Mouse (Mus musculus) forebrain, embryonic 13.5 days (tissue): Measurements from ENCODE around the gene Cfd. TPM values are rescaled to one million over a fixed set of nuclear protein-coding genes. Genes with fewer than 3 reads are reported as not detected.

Experiments used
- ATAC-seq: fragments of 200-750 bp; cut with Nextera tagmentation; 2 replicates; pipeline ENCODE4 v1.8.0; 2017
- H3K27ac ChIP-seq: fragments of 300-500 bp; sonication (generic); 2 replicates; pipeline ENCODE4 v1.5.1; 2015; ENCODE audit warnings: inconsistent platforms, mild to moderate bottlenecking, moderate library complexity
- H3K27me3 ChIP-seq: fragments of 300-500 bp; sonication (generic); 2 replicates; pipeline ENCODE4 v1.6.1; 2015; ENCODE audit warnings: mild to moderate bottlenecking, inconsistent platforms
- H3K36me3 ChIP-seq: fragments of 300-500 bp; sonication (generic); 2 replicates; pipeline ENCODE4 v1.6.1; 2015; ENCODE audit warnings: mild to moderate bottlenecking, inconsistent platforms; ENCODE audit not compliant: poor library complexity, severe bottlenecking
- H3K4me1 ChIP-seq: fragments of 300-500 bp; sonication (generic); 2 replicates; pipeline ENCODE4 v1.6.1; 2015; ENCODE audit warnings: inconsistent platforms
- H3K4me2 ChIP-seq: fragments of 300-500 bp; sonication (generic); 2 replicates; pipeline ENCODE4 v1.6.1; 2015; ENCODE audit warnings: inconsistent platforms, mild to moderate bottlenecking, moderate library complexity
- H3K4me3 ChIP-seq: fragments of 300-500 bp; sonication (generic); 2 replicates; pipeline ENCODE4 v1.5.1; 2015; ENCODE audit warnings: mild to moderate bottlenecking, inconsistent platforms
- H3K9ac ChIP-seq: fragments of 300-500 bp; sonication (generic); 2 replicates; pipeline ENCODE4 v1.6.1; 2015; ENCODE audit warnings: mild to moderate bottlenecking, inconsistent platforms
- H3K9me3 ChIP-seq: fragments of 300-500 bp; sonication (generic); replicated peaks from 2 replicates; pipeline ENCODE4 v1.6.1; 2016; ENCODE audit warnings: inconsistent platforms
- WGBS: fragments of 180-500 bp; shearing (Covaris S2); methylation state at CpG from one replicate; pipeline ENCODE4 v1.1.7; 2015; 5-methylcytosine and 5-hydroxymethylcytosine counted together
- polyA plus RNA-seq: library from polyadenylated mRNA; unstranded; fragments of >200 nt; fragmentation: Nextera tagmentation; extraction: Ambion mirVana; gene quantifications from 2 replicates; pipeline ENCODE4 v1.2.1, GENCODE M21; 2015

The Cfd gene
- polyA plus RNA-seq, 1 experiment from 2014 or later: not detected

DNA sequence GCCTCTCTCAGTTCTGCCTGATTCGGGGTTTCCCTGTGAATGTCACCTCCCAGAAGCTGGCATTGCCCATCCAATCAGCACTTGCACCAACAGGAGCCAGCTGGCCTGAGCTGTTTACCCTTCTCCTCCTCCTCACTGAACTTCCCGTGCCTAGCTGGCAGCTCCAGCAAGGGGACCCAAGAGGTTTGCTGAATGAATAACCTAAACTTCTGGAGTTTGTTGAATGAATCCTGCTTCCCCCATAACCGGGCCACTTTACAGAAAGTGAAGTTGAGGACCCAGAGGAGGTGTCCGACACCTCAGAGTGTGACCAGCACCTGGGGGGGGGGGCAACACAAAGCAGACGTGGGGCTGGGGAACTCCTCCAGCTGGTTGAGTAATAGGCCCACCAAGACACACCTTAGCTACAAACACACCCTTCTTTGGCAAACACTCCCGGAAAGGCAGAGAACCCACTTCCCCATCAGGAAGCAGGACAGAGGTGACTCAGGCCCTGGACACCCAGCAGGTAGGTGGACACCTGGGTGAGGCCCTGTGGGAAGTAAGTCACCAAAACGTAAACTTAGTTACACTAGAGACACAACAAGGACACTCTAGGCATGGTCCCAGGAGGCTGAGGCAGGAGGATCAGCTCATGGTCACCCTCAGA, 24.4 kb downstream of the Cfd start:
- WGBS: 77% methylated on average over 7 of the region's 7 CpGs
- H3K4me2 ChIP-seq: peak overlapping the region; percentile 98
- no peak for ATAC-seq

DNA sequence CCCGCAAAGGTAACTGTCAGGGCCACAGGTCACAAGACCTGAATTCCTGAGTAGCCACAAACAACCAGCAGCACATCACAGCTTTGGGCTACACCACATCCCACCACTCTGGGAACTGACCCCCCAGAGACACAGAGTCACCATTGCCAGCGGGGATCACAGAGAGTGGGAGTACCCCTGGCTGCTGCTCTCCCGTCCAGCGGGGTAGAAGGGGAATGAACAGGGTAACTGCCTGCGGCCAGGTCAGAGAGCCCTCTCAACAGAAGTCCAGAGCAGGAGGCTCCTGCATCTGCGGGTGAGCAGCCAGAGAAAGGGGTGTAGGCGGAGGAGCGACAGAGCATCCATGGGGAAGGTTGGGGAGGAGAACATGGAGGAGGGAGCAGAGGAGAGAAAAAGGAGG, 25.4 kb downstream of the Cfd start:
- Histone ChIP-seq H3K36me3 (peaks cover 19% of the 10 kb centered on the region), H3K4me2 (peak overlapping the region; percentile 98), H3K27ac (no peak overlapping the region; the same call in 1 of the 2 replicates), H3K9me3 (no peaks in the 10 kb centered on the region), H3K9ac (peak overlapping the region; percentile 98), H3K4me3 (peak overlapping the region; percentile 82), H3K4me1 (peaks cover 46% of the 10 kb centered on the region), H3K27me3 (peaks cover 39% of the 10 kb centered on the region)
- 8% methylated on average over 8 of the region's 8 CpGs for WGBS
- no peak for ATAC-seq

More for the DNA sequence above, 24.4 kb downstream of the Cfd start:
- peaks cover 37% of the 10 kb centered on the region for H3K4me1 ChIP-seq
- peaks cover 25% of the 10 kb centered on the region for H3K36me3 ChIP-seq
- peak overlapping the region; percentile 45 for H3K9ac ChIP-seq
- H3K4me3 ChIP-seq: no peak overlapping the region
- H3K27ac ChIP-seq: no peak overlapping the region
- H3K27me3 ChIP-seq: peaks cover 29% of the 10 kb centered on the region
- H3K9me3 ChIP-seq: no peaks in the 10 kb centered on the region

DNA sequence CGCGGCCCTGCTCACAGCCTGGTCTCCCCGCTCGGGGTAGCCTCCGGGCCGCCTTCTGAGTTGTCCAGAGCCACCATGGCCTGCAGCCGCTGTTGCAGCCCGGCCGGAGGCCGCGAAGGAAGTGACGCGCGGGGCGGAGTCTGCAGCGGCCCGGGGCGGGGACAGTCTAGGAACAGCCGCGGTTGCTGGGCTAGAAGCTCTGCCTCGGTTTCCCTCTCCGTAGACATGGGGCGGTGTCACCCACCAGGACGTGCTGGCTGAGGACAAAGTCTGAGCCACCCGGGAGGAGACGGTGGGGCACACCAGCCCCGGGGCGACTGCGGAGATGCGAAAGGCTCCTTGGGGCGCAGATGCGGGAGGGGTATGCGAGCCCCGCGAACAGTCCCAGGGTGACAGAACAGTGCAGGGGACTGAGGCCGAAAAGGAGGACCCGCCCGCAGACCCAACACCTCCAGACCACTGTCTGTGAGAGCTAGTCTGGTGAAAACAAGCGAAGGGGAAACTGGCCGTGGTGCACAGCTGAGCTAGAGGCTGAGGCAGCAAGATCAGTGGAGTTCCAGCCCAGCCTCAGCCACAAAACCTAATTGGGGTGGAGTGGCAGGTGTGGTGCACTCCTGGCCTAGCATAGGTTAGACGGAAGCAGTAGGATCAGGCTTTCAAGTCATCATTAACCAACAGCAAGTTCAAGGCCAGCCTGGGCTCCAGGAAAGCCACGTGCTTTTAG, 26.3 kb downstream of the Cfd start, which contains the start of gene Kiss1r:
TSS of gene Kiss1r (plus strand) at position 164 of the 724 bp plus-strand sequence.
- Histone ChIP-seq H3K4me1 (peaks cover 53% of the 10 kb centered on the region), H3K36me3 (peaks cover 10% of the 10 kb centered on the region), H3K27ac (peak within 1 kb of the TSS; percentile 51; the same call in 1 of the 2 replicates), H3K27me3 (peaks cover 48% of the 10 kb centered on the region), H3K9me3 (no peaks in the 10 kb centered on the region), H3K4me3 (peak within 1 kb of the TSS; percentile 82), H3K4me2 (peak within 1 kb of the TSS; percentile 98), H3K9ac (peak within 1 kb of the TSS; percentile 98)
- WGBS: 2% methylated on average over 41 of the region's 42 CpGs
- peak; percentile 90 for ATAC-seq

DNA sequence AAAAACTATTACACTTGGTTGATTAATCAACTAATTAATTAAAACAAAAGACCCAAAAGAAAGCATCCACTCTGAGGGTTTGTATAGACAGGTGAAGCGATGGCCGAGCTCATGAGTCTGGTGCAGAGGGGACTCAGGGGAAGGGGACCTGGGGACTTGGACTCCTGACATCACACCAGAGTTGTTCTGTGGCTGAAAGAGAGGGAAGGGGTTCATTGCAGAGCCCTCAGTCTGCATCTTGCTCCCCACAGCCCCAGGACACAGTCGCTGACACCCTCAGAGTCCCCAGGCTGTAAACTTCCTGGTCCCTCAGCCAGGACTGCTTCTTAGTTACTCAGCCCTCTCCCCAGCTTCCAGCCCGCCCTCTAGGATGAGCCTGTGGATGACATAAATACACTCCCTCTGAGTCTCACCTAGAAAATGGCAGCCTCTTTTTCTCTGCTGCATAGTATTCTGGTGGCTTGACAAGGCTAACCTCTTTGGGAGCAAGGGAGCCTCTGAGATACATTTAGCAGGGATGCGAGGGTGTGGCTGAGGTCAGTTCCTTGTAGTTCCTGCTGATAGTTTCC, 27.0 kb downstream of the Cfd start:
- peaks cover 53% of the 10 kb centered on the region for H3K4me1 ChIP-seq
- H3K27me3 ChIP-seq: peaks cover 55% of the 10 kb centered on the region
- H3K9ac ChIP-seq: no peak overlapping the region
- ATAC-seq: no peak
- WGBS: 55% methylated on average over 5 of the region's 5 CpGs
- no peaks in the 10 kb centered on the region for H3K9me3 ChIP-seq
- peak overlapping the region; percentile 98 for H3K4me2 ChIP-seq
- no peak overlapping the region for H3K27ac ChIP-seq
- peak overlapping the region; percentile 82; the same call in 1 of the 2 replicates for H3K4me3 ChIP-seq
- peaks cover 5% of the 10 kb centered on the region; the same call in 1 of the 2 replicates for H3K36me3 ChIP-seq

DNA sequence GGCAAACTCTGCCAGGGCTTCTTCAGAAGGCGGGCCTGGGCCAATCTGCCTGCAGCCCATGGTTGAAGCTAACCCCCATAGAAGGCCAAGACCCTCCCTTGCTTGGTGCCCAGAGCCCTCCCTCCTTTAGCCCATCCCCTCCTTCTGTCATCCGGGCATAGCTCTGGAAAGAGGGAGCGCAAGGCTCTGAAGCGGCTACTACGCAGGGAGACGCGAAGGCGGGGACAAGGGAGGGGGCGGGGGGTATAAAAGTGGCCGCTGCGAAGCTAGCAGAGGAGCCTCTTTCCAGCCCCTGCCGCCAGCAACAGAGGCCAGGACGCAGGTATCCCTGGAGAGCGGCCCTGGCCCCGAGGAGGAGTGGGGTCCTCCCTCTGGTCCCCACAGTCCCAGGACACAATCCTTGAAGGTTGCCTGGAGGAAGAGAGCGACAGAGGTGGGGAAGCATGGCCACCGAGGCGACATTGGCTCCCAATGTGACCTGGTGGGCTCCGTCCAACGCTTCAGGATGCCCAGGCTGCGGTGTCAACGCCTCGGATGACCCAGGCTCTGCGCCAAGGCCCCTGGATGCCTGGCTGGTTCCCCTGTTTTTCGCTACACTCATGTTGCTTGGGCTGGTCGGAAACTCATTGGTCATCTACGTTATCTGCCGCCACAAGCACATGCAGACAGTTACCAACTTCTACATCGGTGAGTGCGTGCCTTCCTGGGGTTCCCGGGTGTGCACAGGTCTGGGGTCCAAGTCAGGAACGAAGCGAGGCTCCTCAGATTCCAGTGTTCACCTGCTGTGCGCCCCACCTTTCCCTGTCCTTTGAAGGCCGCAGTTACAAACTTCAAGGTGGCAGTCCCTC, 27.8 kb downstream of the Cfd start:
- H3K4me1 ChIP-seq: peaks cover 53% of the 10 kb centered on the region
- ATAC-seq: no peak
- no peaks in the 10 kb centered on the region for H3K9me3 ChIP-seq
- H3K27ac ChIP-seq: no peak overlapping the region
- peak overlapping the region; percentile 2; the same call in 1 of the 2 replicates for H3K9ac ChIP-seq
- peaks cover 63% of the 10 kb centered on the region for H3K27me3 ChIP-seq
- H3K4me3 ChIP-seq: peak overlapping the region; percentile 15; the same call in 1 of the 2 replicates
- 3% methylated on average over 35 of the region's 35 CpGs for WGBS
- peak overlapping the region; percentile 16 for H3K4me2 ChIP-seq
- peaks cover under 1% of the 10 kb centered on the region; the same call in 1 of the 2 replicates for H3K36me3 ChIP-seq

DNA sequence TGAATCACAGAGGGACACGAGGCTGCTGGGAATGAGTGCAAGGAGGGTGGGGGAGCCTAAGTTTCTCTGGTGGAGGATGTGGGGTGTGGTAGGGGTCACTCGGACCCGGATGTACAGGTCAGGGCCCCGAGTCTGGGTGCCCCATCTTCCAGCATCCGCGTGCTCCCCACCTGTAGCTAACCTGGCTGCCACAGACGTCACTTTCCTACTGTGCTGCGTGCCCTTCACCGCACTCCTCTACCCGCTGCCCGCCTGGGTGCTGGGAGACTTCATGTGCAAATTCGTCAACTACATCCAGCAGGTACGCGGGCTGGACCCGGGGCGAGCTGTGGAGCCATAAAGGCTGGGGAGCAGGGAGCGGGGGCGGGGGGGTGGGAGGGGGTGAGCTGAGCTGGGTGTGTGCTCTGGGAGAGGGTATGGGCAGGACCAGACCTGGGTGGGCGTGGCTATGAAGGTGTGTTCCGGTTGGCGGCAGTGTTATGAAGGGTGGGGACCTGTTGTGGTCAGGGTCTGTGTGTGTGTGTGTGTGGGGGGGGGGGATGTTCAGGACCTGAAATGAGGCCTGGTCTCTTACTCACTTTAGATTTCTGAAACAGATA, 28.7 kb downstream of the Cfd start:
- ATAC-seq: no peak
- Histone ChIP-seq H3K4me1 (peaks cover 47% of the 10 kb centered on the region), H3K27ac (no peak overlapping the region), H3K27me3 (peaks cover 72% of the 10 kb centered on the region), H3K36me3 (no peaks in the 10 kb centered on the region), H3K4me2 (no peak overlapping the region), H3K9ac (no peak overlapping the region), H3K9me3 (no peaks in the 10 kb centered on the region), H3K4me3 (0 out of 2 replicates have a peak overlapping the region, but pooled peaks have one; percentile 3)
- 3% methylated on average over 21 of the region's 21 CpGs for WGBS

DNA sequence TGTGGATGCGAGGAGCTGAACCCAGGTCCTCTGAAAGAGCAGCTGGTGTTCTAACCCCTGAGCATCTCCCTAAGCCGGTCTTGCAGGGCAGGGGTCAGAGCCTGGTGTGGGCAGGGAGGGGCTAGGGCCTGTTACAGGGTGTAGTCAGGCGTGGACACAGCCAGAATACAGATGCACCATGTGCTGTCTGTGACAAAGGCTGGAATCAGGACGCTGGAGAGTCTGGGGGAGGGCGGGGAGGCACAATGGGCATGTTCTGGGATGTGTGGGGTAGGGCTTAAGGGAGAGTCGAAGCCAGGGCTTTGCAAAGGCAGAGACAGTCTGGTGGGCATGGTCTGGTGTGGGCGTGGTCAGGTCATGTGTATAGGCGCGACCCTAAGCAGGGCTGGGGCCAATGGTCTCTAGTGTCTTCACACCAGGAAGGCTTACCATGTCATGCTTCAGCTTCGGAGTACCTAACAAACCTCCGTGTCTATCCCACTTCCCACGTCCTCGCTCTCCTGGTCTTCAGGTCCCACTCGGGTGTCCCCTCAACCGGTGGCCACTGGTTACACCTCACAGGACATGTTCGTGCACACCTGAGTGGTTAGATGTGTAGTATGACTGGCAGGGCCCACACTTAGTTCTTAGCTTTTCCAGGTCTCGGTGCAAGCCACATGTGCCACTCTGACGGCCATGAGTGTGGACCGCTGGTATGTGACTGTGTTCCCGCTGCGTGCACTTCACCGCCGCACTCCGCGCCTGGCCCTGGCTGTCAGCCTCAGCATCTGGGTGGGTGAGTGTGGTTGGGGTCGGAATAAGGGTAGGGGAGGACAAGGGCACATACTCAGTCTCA, 29.6 kb downstream of the Cfd start:
- H3K27me3 ChIP-seq: peaks cover 72% of the 10 kb centered on the region
- no peak overlapping the region for H3K27ac ChIP-seq
- H3K36me3 ChIP-seq: no peaks in the 10 kb centered on the region
- 14% methylated on average over 25 of the region's 26 CpGs for WGBS
- peak overlapping the region; percentile 26; the same call in 1 of the 2 replicates for H3K4me3 ChIP-seq
- peaks cover 38% of the 10 kb centered on the region for H3K4me1 ChIP-seq
- H3K9ac ChIP-seq: no peak overlapping the region
- no peak overlapping the region for H3K4me2 ChIP-seq
- ATAC-seq: no peak
- no peaks in the 10 kb centered on the region for H3K9me3 ChIP-seq

DNA sequence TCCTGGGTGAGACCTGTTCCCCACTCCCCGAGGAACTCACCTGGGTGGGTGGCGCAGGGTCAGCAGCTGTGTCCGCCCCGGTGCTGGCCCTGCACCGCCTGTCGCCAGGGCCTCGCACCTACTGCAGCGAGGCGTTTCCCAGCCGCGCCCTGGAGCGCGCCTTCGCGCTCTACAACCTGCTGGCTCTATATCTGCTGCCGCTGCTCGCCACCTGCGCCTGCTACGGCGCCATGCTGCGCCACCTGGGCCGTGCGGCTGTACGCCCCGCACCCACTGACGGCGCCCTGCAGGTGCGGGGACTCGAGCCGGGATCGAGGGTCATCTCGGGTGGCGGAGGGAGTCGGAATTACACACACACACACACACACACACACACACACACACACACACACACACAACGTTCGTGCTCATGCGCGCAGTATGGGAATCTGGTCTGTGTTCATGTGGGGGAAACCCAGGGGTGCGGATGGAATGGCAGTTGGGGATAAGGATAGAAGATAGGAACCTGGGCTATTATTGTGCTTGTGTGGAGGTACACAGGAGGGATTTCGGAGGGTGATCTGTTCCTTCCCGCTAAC, 30.4 kb downstream of the Cfd start, which contains the start of gene R3hdm4:
TSS of gene R3hdm4 (minus strand) at position 251 of the 578 bp plus-strand sequence.
- ATAC-seq: no peak

DNA sequence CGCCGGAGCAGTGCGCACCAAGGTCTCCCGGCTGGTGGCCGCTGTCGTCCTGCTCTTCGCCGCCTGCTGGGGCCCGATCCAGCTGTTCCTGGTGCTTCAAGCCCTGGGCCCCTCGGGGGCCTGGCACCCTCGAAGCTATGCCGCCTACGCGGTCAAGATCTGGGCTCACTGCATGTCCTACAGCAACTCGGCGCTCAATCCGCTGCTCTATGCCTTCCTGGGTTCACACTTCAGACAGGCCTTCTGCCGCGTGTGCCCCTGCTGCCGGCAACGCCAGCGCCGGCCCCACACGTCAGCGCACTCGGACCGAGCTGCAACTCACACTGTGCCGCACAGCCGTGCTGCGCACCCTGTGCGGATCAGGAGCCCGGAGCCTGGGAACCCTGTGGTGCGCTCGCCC, 30.9 kb downstream of the Cfd start:
- Histone ChIP-seq H3K36me3 (no peaks in the 10 kb centered on the region), H3K4me3 (peak overlapping the region; percentile 26), H3K27ac (no peak overlapping the region), H3K9ac (peak overlapping the region; percentile 38; the same call in 1 of the 2 replicates), H3K27me3 (peaks cover 72% of the 10 kb centered on the region), H3K4me2 (peak overlapping the region; percentile 44), H3K4me1 (peaks cover 39% of the 10 kb centered on the region), H3K9me3 (no peaks in the 10 kb centered on the region)
- 1% methylated on average over 34 of the region's 34 CpGs for WGBS
- ATAC-seq: no peak

More for the DNA sequence above, 30.4 kb downstream of the Cfd start, which contains the start of gene R3hdm4:
- Histone ChIP-seq H3K9me3 (no peaks in the 10 kb centered on the region), H3K27me3 (peaks cover 72% of the 10 kb centered on the region), H3K4me1 (peaks cover 36% of the 10 kb centered on the region), H3K4me2 (peak within 1 kb of the TSS; percentile 44), H3K9ac (peak within 1 kb of the TSS; percentile 38; the same call in 1 of the 2 replicates), H3K27ac (no peak within 1 kb of the TSS), H3K36me3 (no peaks in the 10 kb centered on the region), H3K4me3 (peak within 1 kb of the TSS; percentile 26)
- WGBS: 3% methylated on average over 29 of the region's 41 CpGs
